19 mouse cellular contexts compared by ENCODE assay signal in genomic region chr1:86515715-86516410, GRCm38 (mm10). TPM values are rescaled to one million over a fixed set of nuclear protein-coding genes. Genes with fewer than 3 reads are reported as not detected.
DNase-seq lines count a peak whose midpoint lies in the region; ATAC-seq and TF ChIP-seq lines count a peak whose summit lies in the region.
"Had no signal": no experiment of that assay in that cellular context is flagged by ENCODE, and none has a peak within 500 bp of the region (broad histone marks: within the 10 kb centered on the region; RNA-seq: fewer than 3 reads in every experiment).

No protein-coding gene starts in this region.

- H3K4me3 ChIP-seq in embryonic facial prominence, embryonic 13.5 days: no peak overlapping the region
- no peak overlapping the region for H3K4me3 ChIP-seq in embryonic facial prominence, embryonic 10.5 days
- H3K4me3 ChIP-seq in embryonic facial prominence, embryonic 14.5 days (ENCODE audit: low read depth, low read length): no peak overlapping the region
- H3K4me3 ChIP-seq in limb, embryonic 15.5 days: no peak overlapping the region
- no peak overlapping the region for H3K4me3 ChIP-seq in liver, embryonic 11.5 days (ENCODE audit: low read depth, low read length)
- no peak overlapping the region for H3K4me3 ChIP-seq in forebrain, postnatal 0 days (ENCODE audit: low read depth, low read length)
- H3K4me3 ChIP-seq in layer of hippocampus, adult 2 months: no peak overlapping the region
- H3K4me3 ChIP-seq: forebrain, embryonic 13.5 days; heart, embryonic 15.5 days; liver, embryonic 15.5 days had no signal

- no peak for ATAC-seq in embryonic facial prominence, embryonic 13.5 days (ENCODE audit: insufficient number of reproducible peaks, insufficient read depth, low FRiP score, low TSS enrichment, low read depth)
- 0 out of 2 replicates have a peak, but pooled peaks have one; percentile 7 for ATAC-seq in embryonic facial prominence, embryonic 14.5 days (ENCODE audit: low read depth)
- no peak for ATAC-seq in limb, embryonic 15.5 days (ENCODE audit: insufficient number of reproducible peaks, low FRiP score, low TSS enrichment, low read depth)
- ATAC-seq in liver, embryonic 11.5 days (replicated peaks; ENCODE audit: low FRiP score): no peak
- ATAC-seq in forebrain, postnatal 0 days: no peak
- ATAC-seq: forebrain, embryonic 13.5 days; intestine, embryonic 16.5 days had no signal

- WGBS in embryonic facial prominence, embryonic 13.5 days: 53% methylated on average over 6 of the region's 6 CpGs
- WGBS in embryonic facial prominence, embryonic 10.5 days: 72% methylated on average over 6 of the region's 6 CpGs
- 50% methylated on average over 6 of the region's 6 CpGs for WGBS in embryonic facial prominence, embryonic 14.5 days
- 30% methylated on average over 6 of the region's 6 CpGs for WGBS in limb, embryonic 15.5 days
- 71% methylated on average over 6 of the region's 6 CpGs for WGBS in liver, embryonic 11.5 days
- WGBS in forebrain, postnatal 0 days: 71% methylated on average over 6 of the region's 6 CpGs

- DNase-seq in embryonic facial prominence, embryonic 10.5 days (ENCODE audit: low spot score): no peak
- DNase-seq in CD4-positive helper T cell, adult 2 months (ENCODE audit: low read depth, low spot score): peak; percentile 39
- DNase-seq in embryonic facial prominence, embryonic 14.5 days (ENCODE audit: low spot score): peak; percentile 71
- no peak for DNase-seq in liver, embryonic 11.5 days (ENCODE audit: low spot score)
- DNase-seq in forebrain, postnatal 0 days: no peak
- no peak for DNase-seq in layer of hippocampus, adult 2 months (ENCODE audit: low spot score in 2 of 2)
- DNase-seq: adrenal gland, postnatal 10 days; cerebellum, adult 9-10 months; heart, adult 11 months; lung, postnatal 14 days; midbrain, embryonic 14.5 days; thymus, adult 18-20 months had no signal

- peak overlapping the region; percentile 53; the same call in 1 of the 2 replicates for H3K27ac ChIP-seq in embryonic facial prominence, embryonic 13.5 days
- H3K27ac ChIP-seq in embryonic facial prominence, embryonic 10.5 days (replicated peaks): no peak overlapping the region
- H3K27ac ChIP-seq in embryonic facial prominence, embryonic 14.5 days (replicated peaks; ENCODE audit: low read depth, low read length): peak overlapping the region; percentile 21; the same call in 1 of the 2 replicates
- H3K27ac ChIP-seq in limb, embryonic 15.5 days: peak overlapping the region; percentile 47; the same call in 1 of the 2 replicates
- no peak overlapping the region for H3K27ac ChIP-seq in liver, embryonic 11.5 days (ENCODE audit: low read depth, low read length)
- no peak overlapping the region for H3K27ac ChIP-seq in forebrain, postnatal 0 days (ENCODE audit: low read depth, low read length)
- H3K27ac ChIP-seq in layer of hippocampus, adult 2 months: no peak overlapping the region
- H3K27ac ChIP-seq: forebrain, embryonic 13.5 days; heart, embryonic 15.5 days; kidney, postnatal 0 days; liver, embryonic 15.5 days had no signal

- H3K9me3 ChIP-seq in embryonic facial prominence, embryonic 13.5 days: no peaks in the 10 kb centered on the region
- no peaks in the 10 kb centered on the region for H3K9me3 ChIP-seq in embryonic facial prominence, embryonic 10.5 days
- H3K9me3 ChIP-seq in embryonic facial prominence, embryonic 14.5 days (ENCODE audit: control insufficient read depth, low read length): no peaks in the 10 kb centered on the region
- H3K9me3 ChIP-seq in limb, embryonic 15.5 days: no peaks in the 10 kb centered on the region
- H3K9me3 ChIP-seq in liver, embryonic 11.5 days (ENCODE audit: control insufficient read depth, low read length): no peaks in the 10 kb centered on the region
- H3K9me3 ChIP-seq in forebrain, postnatal 0 days (ENCODE audit: low read length): no peaks in the 10 kb centered on the region
- H3K9me3 ChIP-seq: forebrain, embryonic 13.5 days; heart, embryonic 15.5 days; liver, embryonic 15.5 days had no signal

- H3K36me3 ChIP-seq in embryonic facial prominence, embryonic 13.5 days: no peaks in the 10 kb centered on the region
- no peaks in the 10 kb centered on the region for H3K36me3 ChIP-seq in embryonic facial prominence, embryonic 10.5 days (replicated peaks)
- H3K36me3 ChIP-seq in embryonic facial prominence, embryonic 14.5 days (ENCODE audit: control insufficient read depth, insufficient read depth, low read length): no peaks in the 10 kb centered on the region
- no peaks in the 10 kb centered on the region for H3K36me3 ChIP-seq in limb, embryonic 15.5 days
- H3K36me3 ChIP-seq in liver, embryonic 11.5 days (ENCODE audit: control insufficient read depth, insufficient read depth, low read length): no peaks in the 10 kb centered on the region
- no peaks in the 10 kb centered on the region for H3K36me3 ChIP-seq in forebrain, postnatal 0 days (ENCODE audit: insufficient read depth)
- H3K36me3 ChIP-seq: heart, embryonic 15.5 days; liver, embryonic 15.5 days had no signal

- H3K9ac ChIP-seq in embryonic facial prominence, embryonic 13.5 days: 0 out of 2 replicates have a peak overlapping the region, but pooled peaks have one; percentile 6
- peak overlapping the region; percentile 37; the same call in 1 of the 2 replicates for H3K9ac ChIP-seq in embryonic facial prominence, embryonic 14.5 days (ENCODE audit: low read depth, low read length)
- no peak overlapping the region for H3K9ac ChIP-seq in limb, embryonic 15.5 days
- no peak overlapping the region for H3K9ac ChIP-seq in liver, embryonic 11.5 days (ENCODE audit: low read depth, low read length)
- H3K9ac ChIP-seq in forebrain, postnatal 0 days: no peak overlapping the region
- H3K9ac ChIP-seq: forebrain, embryonic 13.5 days; heart, embryonic 15.5 days; liver, embryonic 15.5 days had no signal

- no peaks in the 10 kb centered on the region for H3K27me3 ChIP-seq in embryonic facial prominence, embryonic 13.5 days
- no peaks in the 10 kb centered on the region for H3K27me3 ChIP-seq in embryonic facial prominence, embryonic 10.5 days (replicated peaks; ENCODE audit: low read depth, poor library complexity, severe bottlenecking)
- H3K27me3 ChIP-seq in embryonic facial prominence, embryonic 14.5 days (replicated peaks; ENCODE audit: control insufficient read depth, insufficient read depth, low read length): no peaks in the 10 kb centered on the region
- no peaks in the 10 kb centered on the region for H3K27me3 ChIP-seq in limb, embryonic 15.5 days
- no peaks in the 10 kb centered on the region for H3K27me3 ChIP-seq in liver, embryonic 11.5 days (replicated peaks; ENCODE audit: control insufficient read depth, insufficient read depth, low read length)
- H3K27me3 ChIP-seq in forebrain, postnatal 0 days (ENCODE audit: insufficient read depth, low read length): no peaks in the 10 kb centered on the region
- H3K27me3 ChIP-seq: forebrain, embryonic 13.5 days; heart, embryonic 15.5 days had no signal

- H3K4me1 ChIP-seq in embryonic facial prominence, embryonic 13.5 days: peaks cover 26% of the 10 kb centered on the region
- peaks cover 31% of the 10 kb centered on the region for H3K4me1 ChIP-seq in embryonic facial prominence, embryonic 10.5 days
- H3K4me1 ChIP-seq in embryonic facial prominence, embryonic 14.5 days (ENCODE audit: control insufficient read depth, insufficient read depth, low read length): 0 out of 2 replicates have a peak, but pooled peaks cover 3% of the 10 kb centered on the region
- H3K4me1 ChIP-seq in limb, embryonic 15.5 days: peaks cover 21% of the 10 kb centered on the region
- peaks cover 5% of the 10 kb centered on the region; the same call in 1 of the 2 replicates for H3K4me1 ChIP-seq in liver, embryonic 11.5 days (replicated peaks; ENCODE audit: control insufficient read depth, insufficient read depth, low read length)
- H3K4me1 ChIP-seq in forebrain, postnatal 0 days (ENCODE audit: insufficient read depth): no peaks in the 10 kb centered on the region
- H3K4me1 ChIP-seq: heart, embryonic 15.5 days had no signal

- H3K4me2 ChIP-seq in embryonic facial prominence, embryonic 13.5 days: no peak overlapping the region
- H3K4me2 ChIP-seq in embryonic facial prominence, embryonic 14.5 days (ENCODE audit: low read depth, low read length): no peak overlapping the region
- H3K4me2 ChIP-seq in limb, embryonic 15.5 days: no peak overlapping the region
- no peak overlapping the region for H3K4me2 ChIP-seq in liver, embryonic 11.5 days
- no peak overlapping the region for H3K4me2 ChIP-seq in forebrain, postnatal 0 days (ENCODE audit: low read depth)
- H3K4me2 ChIP-seq: forebrain, embryonic 13.5 days; heart, embryonic 15.5 days; liver, embryonic 15.5 days had no signal

- no peak for TF ChIP-seq CTCF in forebrain, postnatal 0 days (IDR thresholded peaks at IDR 0.05; ENCODE audit: low read depth)
- no peak for TF ChIP-seq CTCF in layer of hippocampus, adult 2 months (conservative IDR thresholded peaks at IDR 0.05)

RNA-seq across cellular contexts. Expression of gene Ptma, which starts 10.7 kb away (rescaled TPM):
- polyA plus RNA-seq in embryonic facial prominence, embryonic 13.5 days (2015; fragmentation: Nextera tagmentation; extraction: Ambion mirVana): 3,278 and 3,456 TPM in 2 replicates
- 3,352 and 3,592 TPM in 2 replicates for polyA plus RNA-seq in embryonic facial prominence, embryonic 10.5 days (2016; fragmentation: Nextera tagmentation; extraction: Ambion mirVana)
- 1,814 and 2,055 TPM in 2 replicates for polyA plus RNA-seq in embryonic facial prominence, embryonic 14.5 days (2014; fragmentation: Nextera tagmentation; extraction: Ambion mirVana)
- 1,783 and 2,088 TPM in 2 replicates for polyA plus RNA-seq in limb, embryonic 15.5 days (2015; fragmentation: Nextera tagmentation; extraction: Ambion mirVana)
- 2,666 and 2,805 TPM in 2 replicates for polyA plus RNA-seq in liver, embryonic 11.5 days (2014; fragmentation: Nextera tagmentation; extraction: Ambion mirVana)
- 1,921 and 1,968 TPM in 2 replicates for total RNA-seq in forebrain, postnatal 0 days (2014; rRNA removed)
- 1,724 and 1,908 TPM in 2 replicates for polyA plus RNA-seq in forebrain, postnatal 0 days (2015; fragmentation: Nextera tagmentation; extraction: Ambion mirVana)
- total RNA-seq in layer of hippocampus, adult 2 months (2021): 100 to 1,000 TPM; 478 to 491 TPM

Comparison
In these comparisons a context has a peak if more than half of its experiments do, and no peak if none do; other contexts are left out.
1. H3K27ac ChIP-seq: peak in embryonic facial prominence, embryonic 13.5 days (single experiment), embryonic facial prominence, embryonic 14.5 days (single experiment) and limb, embryonic 15.5 days (single experiment); none in embryonic facial prominence, embryonic 10.5 days (single experiment), liver, embryonic 11.5 days (single experiment), forebrain, postnatal 0 days (single experiment) and layer of hippocampus, adult 2 months (single experiment).
2. DNase-seq: peak in CD4-positive helper T cell, adult 2 months (single experiment) and embryonic facial prominence, embryonic 14.5 days (single experiment); none in embryonic facial prominence, embryonic 10.5 days (single experiment), liver, embryonic 11.5 days (single experiment), forebrain, postnatal 0 days (single experiment) and layer of hippocampus, adult 2 months (0 of 2).
3. H3K9ac ChIP-seq: peak in embryonic facial prominence, embryonic 13.5 days (single experiment) and embryonic facial prominence, embryonic 14.5 days (single experiment); none in limb, embryonic 15.5 days (single experiment), liver, embryonic 11.5 days (single experiment) and forebrain, postnatal 0 days (single experiment).